Mouse (Mus musculus): ENCODE measurements at regions not wholly inside any gene's neighbourhood (a gene's known extent, or its start where the extent isn't known, plus 50 kb on each side); places are given as distances from the start of the nearest gene placed in this dataset.

GRCm38 (mm10) chr2:146565693-146566092, 53.5 kb upstream of the Ralgapa2 start:
- DNase-seq = peak; percentile 50

GRCm38 (mm10) chr2:146568171-146568842, 56.2 kb upstream of the Ralgapa2 start:
- DNase-seq = peak; percentile 81

GRCm38 (mm10) chr2:146571036-146571435, 58.9 kb upstream of the Ralgapa2 start:
- DNase-seq = peak; percentile 68

- DNase-seq = peak; percentile 51
Measured at GRCm38 (mm10) chr2:146571857-146572256, 59.7 kb upstream of the Ralgapa2 start.

- DNase-seq = peak; percentile 92
Measured at GRCm38 (mm10) chr2:146575610-146576297, 63.6 kb upstream of the Ralgapa2 start.

- DNase-seq = no peak
Measured at GRCm38 (mm10) chr2:146576298-146576905, 64.3 kb upstream of the Ralgapa2 start.

GRCm38 (mm10) chr2:146577096-146577495, 65.0 kb upstream of the Ralgapa2 start:
- DNase-seq = peak; percentile 61

GRCm38 (mm10) chr2:146581220-146581619, 69.1 kb upstream of the Ralgapa2 start:
- DNase-seq = peak; percentile 13

- DNase-seq = peak; percentile 15
Measured at GRCm38 (mm10) chr2:146583807-146584388, 71.8 kb upstream of the Ralgapa2 start.

GRCm38 (mm10) chr2:146586381-146586780, 74.2 kb upstream of the Ralgapa2 start:
- DNase-seq = peak; percentile 29

- peak; percentile 40 for DNase-seq
Measured at GRCm38 (mm10) chr2:146586981-146587380, 74.8 kb upstream of the Ralgapa2 start.

GRCm38 (mm10) chr2:146589860-146590259, 77.7 kb upstream of the Ralgapa2 start:
- DNase-seq = peak; percentile 34

GRCm38 (mm10) chr2:146593291-146593690, 81.1 kb upstream of the Ralgapa2 start:
- peak; percentile 9 for DNase-seq

GRCm38 (mm10) chr2:146594212-146594611, 82.1 kb upstream of the Ralgapa2 start:
- peak; percentile 80 for DNase-seq

- DNase-seq = no peak
Measured at GRCm38 (mm10) chr2:146595673-146596072, 83.5 kb upstream of the Ralgapa2 start.

- no peak for DNase-seq
Measured at GRCm38 (mm10) chr2:146606170-146606569, 94.0 kb upstream of the Ralgapa2 start.

- DNase-seq = no peak
Measured at GRCm38 (mm10) chr2:146610896-146611295, 98.8 kb upstream of the Ralgapa2 start.

GRCm38 (mm10) chr2:146611886-146612521, 99.9 kb upstream of the Ralgapa2 start:
- DNase-seq = peak; percentile 90

- peak; percentile 91 for DNase-seq
Measured at GRCm38 (mm10) chr2:146612522-146613288, 100.6 kb upstream of the Ralgapa2 start.

GRCm38 (mm10) chr2:146621167-146621566, 109.0 kb upstream of the Ralgapa2 start:
- no peak for DNase-seq

GRCm38 (mm10) chr2:146623052-146623451, 110.9 kb upstream of the Ralgapa2 start:
- no peak for DNase-seq

- peak; percentile 80 for DNase-seq
Measured at GRCm38 (mm10) chr2:146624207-146624606, 112.1 kb upstream of the Ralgapa2 start.

All from heart, adult 11 months (tissue).